Mouse (Mus musculus) CH12.LX (cell line): ENCODE measurements around the gene AC124502.3.
A peak's percentile ranks its signal among the peaks of the same experiment; 100 is the strongest.

Source experiments
- CTCF ChIP-seq, 2 experiments: IDR thresholded peaks in 1 of 2; conservative IDR thresholded peaks in 1 of 2; 2 replicates each; pipeline ENCODE4 v1.5.1; 2011 to 2012; ENCODE audit warnings: low read depth in 2 of 2, low read length in 2 of 2, improper control_type of control experiment in 1 of 2, inconsistent platforms in 1 of 2, mild to moderate bottlenecking in 1 of 2, moderate library complexity in 1 of 2
- EP300 ChIP-seq: IDR thresholded peaks from 2 replicates; pipeline ENCODE4 v1.6.1; 2011; ENCODE audit warnings: low read length, improper control_type of control experiment
- ETS1 ChIP-seq: conservative IDR thresholded peaks from 2 replicates; pipeline ENCODE4 v1.6.1; 2012; ENCODE audit warnings: low read depth, mild to moderate bottlenecking, inconsistent platforms, low read length, improper control_type of control experiment, moderate library complexity
- KAT2A ChIP-seq: IDR thresholded peaks from 2 replicates; pipeline ENCODE4 v1.6.1; 2012; ENCODE audit warnings: low read length, improper control_type of control experiment, inconsistent platforms; ENCODE audit not compliant: insufficient replicate concordance
- MAFK ChIP-seq: IDR thresholded peaks from 2 replicates; pipeline ENCODE4 v1.6.1; 2011; ENCODE audit warnings: low read length, improper control_type of control experiment; ENCODE audit not compliant: insufficient replicate concordance
- POLR2A ChIP-seq: IDR thresholded peaks from 2 replicates; pipeline ENCODE4 v1.6.1; 2011; ENCODE audit warnings: low read depth, mild to moderate bottlenecking, improper control_type of control experiment, low read length
- TBP ChIP-seq: conservative IDR thresholded peaks from 2 replicates; pipeline ENCODE4 v1.6.1; 2011; ENCODE audit warnings: low read depth, low read length, improper control_type of control experiment
- UBTF ChIP-seq: IDR thresholded peaks from 2 replicates; pipeline ENCODE4 v1.6.1; 2012; ENCODE audit warnings: low read depth, mild to moderate bottlenecking, inconsistent platforms, low read length, improper control_type of control experiment, moderate library complexity

- no peak for TF ChIP-seq TBP
- peak; percentile 66 to 71 for TF ChIP-seq CTCF (conservative IDR thresholded peaks at IDR 0.05 in 1 of 2, IDR thresholded peaks at IDR 0.05 in 1 of 2; ENCODE audit: low read depth in 2 of 2, low read length in 2 of 2)
- no peak for TF ChIP-seq UBTF
- no peak for TF ChIP-seq EP300
- no peak for TF ChIP-seq POLR2A
- TF ChIP-seq MAFK: no peak
- no peak for TF ChIP-seq ETS1
- TF ChIP-seq KAT2A: no peak
Observed at GRCm38 (mm10) chr19:5014961-5015398, 23.7 kb upstream of the AC124502.3 start.
